Comparison of ENCODE assay signal across 10 mouse cellular contexts in genomic region chr7:46770706-46771105, GRCm38 (mm10). TPM values are rescaled to one million over a fixed set of nuclear protein-coding genes. Genes with fewer than 3 reads are reported as not detected.
DNase-seq lines count a peak whose midpoint lies in the region; ATAC-seq and TF ChIP-seq lines count a peak whose summit lies in the region.
"Had no signal": no experiment of that assay in that cellular context is flagged by ENCODE, and none has a peak within 500 bp of the region (broad histone marks: within the 10 kb centered on the region; RNA-seq: fewer than 3 reads in every experiment).

No protein-coding gene starts in this region.

- intact Hi-C loops in left cerebral cortex, postnatal 36 days (cut with DNase I) = loop anchor here (1.0 kb wide), 1 partner anchor 54 kb away; no protein-coding TSS in a partner anchor

- no peak for ATAC-seq in forebrain, embryonic 14.5 days
- ATAC-seq in forebrain, embryonic 16.5 days = no peak

- H3K4me1 ChIP-seq in forebrain, embryonic 14.5 days (ENCODE audit: control insufficient read depth, insufficient read depth, low read length) = no peaks in the 10 kb centered on the region
- H3K4me1 ChIP-seq in forebrain, embryonic 16.5 days (replicated peaks; ENCODE audit: control insufficient read depth, insufficient read depth, low read length) = no peaks in the 10 kb centered on the region
- H3K4me1 ChIP-seq in olfactory bulb, adult 2 months (ENCODE audit: control insufficient read depth, insufficient read depth, low read length) = no peaks in the 10 kb centered on the region
- H3K4me1 ChIP-seq: limb, embryonic 12.5 days had no signal

- no peaks in the 10 kb centered on the region for H3K9me3 ChIP-seq in forebrain, embryonic 14.5 days (replicated peaks; ENCODE audit: control insufficient read depth, low read length)
- no peaks in the 10 kb centered on the region for H3K9me3 ChIP-seq in forebrain, embryonic 16.5 days (ENCODE audit: control insufficient read depth, low read length)
- H3K9me3 ChIP-seq: limb, embryonic 12.5 days had no signal

- peak; percentile 71 for DNase-seq in forebrain, embryonic 14.5 days (ENCODE audit: low spot score)
- DNase-seq in 416B (ENCODE audit: low read depth) = peak; percentile 66
- peak; percentile 16 for DNase-seq in adrenal gland, adult 8-10 months
- DNase-seq in embryo, embryonic 11.5 days (ENCODE audit: low read depth, low spot score) = peak; percentile 48
- DNase-seq in induced T-regulatory cell, adult 2 months (ENCODE audit: low read depth) = peak; percentile 67
- peak; percentile 29 to 34 for DNase-seq in left cerebral cortex, postnatal 36 days (ENCODE audit: low spot score in 2 of 2)

- peak; percentile 51 for TF ChIP-seq CTCF in olfactory bulb, adult 2 months (IDR thresholded peaks at IDR 0.05; ENCODE audit: insufficient read depth, low read depth, low read length)

- TF ChIP-seq POLR2A in olfactory bulb, adult 2 months (IDR thresholded peaks at IDR 0.05; ENCODE audit: insufficient read depth, low read depth, low read length) = no peak

- WGBS in forebrain, embryonic 14.5 days = 70% methylated on average over 4 of the region's 4 CpGs
- WGBS in forebrain, embryonic 16.5 days = 63% methylated on average over 4 of the region's 4 CpGs
- WGBS in olfactory bulb, adult 2 months = 66% methylated on average over 4 of the region's 4 CpGs

- no peak overlapping the region for H3K4me2 ChIP-seq in forebrain, embryonic 14.5 days (ENCODE audit: low read length)
- H3K4me2 ChIP-seq in forebrain, embryonic 16.5 days (ENCODE audit: low read length) = no peak overlapping the region
- H3K4me2 ChIP-seq: limb, embryonic 12.5 days had no signal

- H3K27me3 ChIP-seq in forebrain, embryonic 14.5 days (replicated peaks; ENCODE audit: control insufficient read depth, insufficient read depth, low read length) = no peaks in the 10 kb centered on the region
- H3K27me3 ChIP-seq in forebrain, embryonic 16.5 days (replicated peaks; ENCODE audit: control insufficient read depth, insufficient read depth, low read length) = no peaks in the 10 kb centered on the region
- H3K27me3 ChIP-seq: limb, embryonic 12.5 days had no signal

- H3K4me3 ChIP-seq in forebrain, embryonic 14.5 days (ENCODE audit: low read depth, low read length) = no peak overlapping the region
- no peak overlapping the region for H3K4me3 ChIP-seq in forebrain, embryonic 16.5 days (replicated peaks; ENCODE audit: low read length)
- H3K4me3 ChIP-seq in olfactory bulb, adult 2 months (ENCODE audit: insufficient read depth, low read depth, low read length) = no peak overlapping the region
- H3K4me3 ChIP-seq: limb, embryonic 12.5 days had no signal

- H3K36me3 ChIP-seq in forebrain, embryonic 14.5 days (ENCODE audit: control insufficient read depth, insufficient read depth, low read length) = peaks cover 87% of the 10 kb centered on the region
- peaks cover 39% of the 10 kb centered on the region for H3K36me3 ChIP-seq in forebrain, embryonic 16.5 days (ENCODE audit: control insufficient read depth, insufficient read depth)

- H3K27ac ChIP-seq in forebrain, embryonic 14.5 days (ENCODE audit: low read depth, low read length) = no peak overlapping the region
- H3K27ac ChIP-seq in forebrain, embryonic 16.5 days (ENCODE audit: low read length) = no peak overlapping the region
- no peak overlapping the region for H3K27ac ChIP-seq in olfactory bulb, adult 2 months (ENCODE audit: insufficient read depth, low read depth, low read length)
- H3K27ac ChIP-seq: limb, embryonic 12.5 days had no signal

- H3K9ac ChIP-seq in forebrain, embryonic 14.5 days (ENCODE audit: low read length) = no peak overlapping the region
- no peak overlapping the region for H3K9ac ChIP-seq in forebrain, embryonic 16.5 days (replicated peaks; ENCODE audit: low read depth, low read length)
- H3K9ac ChIP-seq: limb, embryonic 12.5 days had no signal

RNA-seq across cellular contexts. Expression of gene Saa2, which starts 19.1 kb away (rescaled TPM):
- not detected in 2 replicates for polyA plus RNA-seq in forebrain, embryonic 14.5 days (2014; fragmentation: Nextera tagmentation; extraction: Ambion mirVana)
- polyA plus RNA-seq in forebrain, embryonic 16.5 days (2015; fragmentation: Nextera tagmentation; extraction: Ambion mirVana) = not detected in 2 replicates
- total RNA-seq in adrenal gland, adult 8-10 months (2022) = not detected
- total RNA-seq in left cerebral cortex, postnatal 36 days (2021) = not detected
- polyA plus RNA-seq in olfactory bulb, adult 2 months (2012; ENCODE audit: insufficient read depth, insufficient read length, low replicate concordance, missing spikeins) = not detected in 2 replicates
- polyA plus RNA-seq: stomach, embryonic 16.5 days had no signal

RNA-seq across cellular contexts. Expression of gene Hps5, which starts 25.2 kb away (rescaled TPM):
- polyA plus RNA-seq in forebrain, embryonic 14.5 days (2014; fragmentation: Nextera tagmentation; extraction: Ambion mirVana) = 10.1 and 11.3 TPM in 2 replicates
- 16.9 and 17.7 TPM in 2 replicates for polyA plus RNA-seq in forebrain, embryonic 16.5 days (2015; fragmentation: Nextera tagmentation; extraction: Ambion mirVana)
- 10 to 100 TPM; 26.4 to 40.6 (median 34.7) TPM for total RNA-seq in adrenal gland, adult 8-10 months (2022)
- total RNA-seq in left cerebral cortex, postnatal 36 days (2021) = 10 to 100 TPM; 13.8 to 16.6 TPM
- polyA plus RNA-seq in olfactory bulb, adult 2 months (2012; ENCODE audit: insufficient read depth, insufficient read length, low replicate concordance, missing spikeins) = not detected in 2 replicates

RNA-seq across cellular contexts. Expression of gene Gtf2h1, which starts 25.2 kb away (rescaled TPM):
- polyA plus RNA-seq in forebrain, embryonic 14.5 days (2014; fragmentation: Nextera tagmentation; extraction: Ambion mirVana) = 53.1 and 56.7 TPM in 2 replicates
- 52.3 and 56.7 TPM in 2 replicates for polyA plus RNA-seq in forebrain, embryonic 16.5 days (2015; fragmentation: Nextera tagmentation; extraction: Ambion mirVana)
- total RNA-seq in adrenal gland, adult 8-10 months (2022) = 10 to 100 TPM; 32.0 to 41.3 (median 39.0) TPM
- 10 to 100 TPM; 36.9 to 40.3 TPM for total RNA-seq in left cerebral cortex, postnatal 36 days (2021)
- not detected in 2 replicates for polyA plus RNA-seq in olfactory bulb, adult 2 months (2012; ENCODE audit: insufficient read depth, insufficient read length, low replicate concordance, missing spikeins)

RNA-seq across cellular contexts. Expression of gene Saa1, which starts 27.9 kb away (rescaled TPM):
- polyA plus RNA-seq in forebrain, embryonic 14.5 days (2014; fragmentation: Nextera tagmentation; extraction: Ambion mirVana) = not detected in 2 replicates
- polyA plus RNA-seq in forebrain, embryonic 16.5 days (2015; fragmentation: Nextera tagmentation; extraction: Ambion mirVana) = not detected in 2 replicates
- total RNA-seq in adrenal gland, adult 8-10 months (2022) = not detected
- total RNA-seq in left cerebral cortex, postnatal 36 days (2021) = not detected
- polyA plus RNA-seq in olfactory bulb, adult 2 months (2012; ENCODE audit: insufficient read depth, insufficient read length, low replicate concordance, missing spikeins) = not detected in 2 replicates

RNA-seq across cellular contexts. Expression of gene Saa4, which starts 38.3 kb away (rescaled TPM):
- not detected in 2 replicates for polyA plus RNA-seq in forebrain, embryonic 14.5 days (2014; fragmentation: Nextera tagmentation; extraction: Ambion mirVana)
- not detected in 2 replicates for polyA plus RNA-seq in forebrain, embryonic 16.5 days (2015; fragmentation: Nextera tagmentation; extraction: Ambion mirVana)
- total RNA-seq in adrenal gland, adult 8-10 months (2022) = not detected
- not detected for total RNA-seq in left cerebral cortex, postnatal 36 days (2021)
- polyA plus RNA-seq in olfactory bulb, adult 2 months (2012; ENCODE audit: insufficient read depth, insufficient read length, low replicate concordance, missing spikeins) = not detected in 2 replicates
- polyA plus RNA-seq: limb, embryonic 12.5 days had no signal

Comparison
In these comparisons a context has a peak if more than half of its experiments do, and no peak if none do; other contexts are left out.
1. DNase-seq: peak in every context shown above with its lines; median percentile 71 in forebrain, embryonic 14.5 days; 67 in induced T-regulatory cell, adult 2 months; 66 in 416B; 48 in embryo, embryonic 11.5 days; 32 in left cerebral cortex, postnatal 36 days; 16 in adrenal gland, adult 8-10 months.
2. RNA of gene Hps5, which starts 25.2 kb away (polyA plus RNA-seq): 16.9 to 17.7 TPM in forebrain, embryonic 16.5 days and 10.1 to 11.3 TPM in forebrain, embryonic 14.5 days; not detected in olfactory bulb, adult 2 months; every median in the first group is over 10 times any median in the second.